Mouse (Mus musculus) common myeloid progenitor, adult 5-6 weeks (primary cell): Measurements from ENCODE around the gene Slc13a3. TPM values are rescaled to one million over a fixed set of nuclear protein-coding genes. Genes with fewer than 3 reads are reported as not detected.

Experiments used
- ATAC-seq: replicated peaks from 2 replicates; pipeline ENCODE4 v1.8.0; 2016; ENCODE audit warnings: low read depth, mild to moderate bottlenecking, moderate TSS enrichment, inconsistent platforms; ENCODE audit not compliant: poor library complexity, severe bottlenecking
- total RNA-seq: library from RNA; stranded (forward); fragments of 200-1000, 187-1606 nt; gene quantifications from 2 replicates; pipeline ENCODE4 v1.2.3, GENCODE M21; 2017

Gene Slc13a3
- total RNA-seq, 1 experiment from 2014 or later = not detected

DNA sequence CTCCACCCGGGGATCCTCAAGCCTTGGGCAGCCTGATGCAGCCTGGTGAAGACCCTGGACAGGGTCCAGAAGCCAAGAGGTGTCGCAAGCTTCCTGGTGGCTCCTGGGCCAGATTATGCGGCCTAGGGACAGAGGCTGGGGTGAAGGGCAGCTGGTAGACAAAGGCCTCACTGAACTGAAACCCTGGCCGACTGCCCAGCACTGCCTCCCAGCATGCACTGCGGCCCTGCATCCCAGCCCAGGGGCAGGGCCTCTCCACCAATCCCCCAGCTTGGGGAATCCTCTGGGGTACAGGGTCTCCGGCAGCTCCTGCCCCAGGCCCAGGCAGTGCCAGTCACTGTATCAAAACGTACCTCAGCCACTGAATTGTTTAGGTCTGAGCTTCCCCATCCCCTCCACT lies 55.7 kb downstream of the Slc13a3 start:
- peak; percentile 57 for ATAC-seq

GRCm38 (mm10) chr2:165415795-165416194 lies 57.2 kb downstream of the Slc13a3 start:
- no peak for ATAC-seq

DNA sequence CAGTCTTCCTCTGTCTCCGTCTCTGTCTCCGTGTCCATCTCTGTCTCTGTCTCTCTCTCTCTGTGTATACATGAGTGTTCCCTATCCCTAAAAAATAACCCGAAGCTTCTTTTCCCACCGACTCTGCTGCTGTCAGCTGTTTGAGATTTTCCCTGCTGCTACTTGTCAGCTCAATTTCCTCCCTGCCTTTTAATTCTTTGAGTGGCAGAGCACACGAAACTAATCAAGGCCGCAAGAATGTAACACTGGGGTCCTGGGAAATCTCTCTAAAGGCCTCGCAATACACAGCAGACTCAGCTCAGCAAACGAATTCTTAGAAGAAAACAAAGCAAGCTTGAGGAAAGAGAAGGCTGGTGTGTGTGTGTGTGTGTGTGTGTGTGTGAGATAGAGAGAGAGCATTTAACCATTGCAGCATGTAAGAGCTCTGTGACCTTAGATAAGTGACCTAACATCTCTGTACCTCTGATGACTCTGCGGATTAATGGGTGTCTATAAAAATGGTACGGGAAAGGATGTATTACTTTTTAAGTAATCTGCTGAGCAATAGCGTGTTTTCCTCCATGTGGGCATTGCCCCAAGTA lies 57.8 kb downstream of the Slc13a3 start:
- no peak for ATAC-seq

- ATAC-seq = no peak
These were observed 58.7 kb downstream of the Slc13a3 start for GRCm38 (mm10) chr2:165414321-165414720.

- ATAC-seq = no peak
These were observed 59.1 kb downstream of the Slc13a3 start for GRCm38 (mm10) chr2:165413884-165414283.

GRCm38 (mm10) chr2:165407700-165408301 lies 65.2 kb downstream of the Slc13a3 start:
- peak; percentile 63 for ATAC-seq

DNA sequence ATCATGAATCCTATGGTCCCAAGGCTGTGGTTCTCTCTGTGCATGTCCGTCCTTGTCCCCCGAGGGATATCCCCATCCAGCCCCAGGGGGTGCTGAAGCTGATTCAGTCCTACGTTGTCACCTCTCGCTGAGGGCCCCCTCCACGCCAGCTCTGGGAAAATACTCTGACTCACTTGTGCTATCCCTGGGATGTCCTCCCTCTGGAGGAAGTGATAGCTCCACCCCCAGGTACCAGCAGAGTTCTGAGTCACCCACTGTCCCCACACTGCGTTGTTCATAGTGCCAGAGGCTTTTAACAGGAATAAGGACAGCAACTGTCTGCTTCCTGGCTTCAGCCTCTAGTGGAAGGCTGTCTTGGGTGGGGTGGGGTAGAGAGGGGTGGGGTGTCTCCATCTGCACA lies 67.7 kb downstream of the Slc13a3 start:
- ATAC-seq = peak; percentile 31

DNA sequence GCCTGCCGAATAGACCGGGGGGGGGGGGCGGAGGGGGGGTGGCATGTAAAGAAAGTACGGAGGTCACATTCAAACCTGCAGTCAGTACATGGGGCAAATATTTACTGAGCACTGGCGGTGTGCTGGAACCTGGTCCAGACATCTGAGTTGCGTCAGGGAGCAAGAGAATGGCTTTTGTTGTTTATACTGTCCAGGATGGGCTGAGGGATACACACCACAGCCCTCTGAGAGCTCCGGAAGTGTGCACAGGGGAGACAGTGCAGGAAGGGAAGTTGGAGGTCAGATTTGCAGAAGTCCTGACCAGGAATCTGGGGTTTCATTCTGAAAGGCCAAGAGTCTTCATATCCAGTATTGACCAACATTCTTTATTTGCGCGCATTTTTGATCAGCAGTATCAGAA lies 68.1 kb downstream of the Slc13a3 start:
- peak; percentile 71 for ATAC-seq

GRCm38 (mm10) chr2:165398164-165398785 lies 74.8 kb downstream of the Slc13a3 start:
- no peak for ATAC-seq

DNA sequence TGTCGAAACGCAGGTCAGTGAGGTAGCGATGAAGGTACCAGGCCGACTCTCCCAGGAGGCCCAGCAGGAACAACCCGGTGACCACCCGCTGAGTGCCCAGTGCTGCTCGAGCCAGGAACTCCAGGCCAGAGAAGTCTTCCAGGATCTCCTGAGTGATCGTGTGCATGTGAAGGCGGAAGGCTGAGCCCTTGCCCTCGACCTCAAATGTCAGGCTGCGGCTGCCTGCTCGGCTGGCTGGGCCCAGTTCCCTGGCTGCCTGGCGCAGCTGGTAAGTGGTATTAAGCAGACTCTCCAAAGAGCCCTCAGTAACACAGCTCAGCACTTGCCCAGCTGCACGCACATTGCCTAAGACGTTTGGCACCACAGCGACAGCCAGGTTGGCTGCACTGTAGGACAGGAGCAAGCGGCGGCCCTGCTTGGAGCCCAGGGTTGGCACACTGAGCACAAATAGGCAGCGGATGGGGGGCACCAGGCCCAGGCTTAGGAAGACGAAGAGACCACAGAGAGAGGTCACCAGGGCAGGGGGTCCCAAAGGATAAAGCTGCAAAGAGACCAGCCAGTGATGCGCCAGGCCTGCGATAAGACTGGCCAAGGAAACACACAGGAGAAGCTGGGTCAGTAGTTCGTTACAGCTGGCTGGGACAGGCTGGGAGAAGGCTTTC lies 75.4 kb downstream of the Slc13a3 start:
- no peak for ATAC-seq

GRCm38 (mm10) chr2:165396831-165397501 lies 76.1 kb downstream of the Slc13a3 start:
- no peak for ATAC-seq

- no peak for ATAC-seq
These were observed 80.9 kb downstream of the Slc13a3 start for GRCm38 (mm10) chr2:165392156-165392555.

DNA sequence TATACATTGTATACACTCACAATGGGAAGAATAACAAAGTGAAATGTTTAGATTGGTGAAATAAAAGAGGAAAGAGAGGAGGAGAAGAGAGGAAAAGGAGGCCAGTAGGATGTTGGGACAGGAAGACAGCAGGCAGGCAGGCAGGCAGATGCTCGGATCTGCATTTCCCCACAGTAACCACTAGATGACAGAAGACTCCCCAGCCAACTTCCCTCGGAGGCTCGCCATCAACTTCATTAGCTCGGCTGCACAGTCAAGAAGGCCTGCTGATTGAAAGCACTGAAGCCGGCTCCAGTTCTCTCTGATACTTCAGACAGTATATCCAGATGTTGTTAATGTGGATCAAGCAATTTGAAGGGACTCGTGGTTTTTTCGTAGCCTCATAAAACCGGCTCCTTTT lies 81.5 kb downstream of the Slc13a3 start:
- peak; percentile 89 for ATAC-seq

DNA sequence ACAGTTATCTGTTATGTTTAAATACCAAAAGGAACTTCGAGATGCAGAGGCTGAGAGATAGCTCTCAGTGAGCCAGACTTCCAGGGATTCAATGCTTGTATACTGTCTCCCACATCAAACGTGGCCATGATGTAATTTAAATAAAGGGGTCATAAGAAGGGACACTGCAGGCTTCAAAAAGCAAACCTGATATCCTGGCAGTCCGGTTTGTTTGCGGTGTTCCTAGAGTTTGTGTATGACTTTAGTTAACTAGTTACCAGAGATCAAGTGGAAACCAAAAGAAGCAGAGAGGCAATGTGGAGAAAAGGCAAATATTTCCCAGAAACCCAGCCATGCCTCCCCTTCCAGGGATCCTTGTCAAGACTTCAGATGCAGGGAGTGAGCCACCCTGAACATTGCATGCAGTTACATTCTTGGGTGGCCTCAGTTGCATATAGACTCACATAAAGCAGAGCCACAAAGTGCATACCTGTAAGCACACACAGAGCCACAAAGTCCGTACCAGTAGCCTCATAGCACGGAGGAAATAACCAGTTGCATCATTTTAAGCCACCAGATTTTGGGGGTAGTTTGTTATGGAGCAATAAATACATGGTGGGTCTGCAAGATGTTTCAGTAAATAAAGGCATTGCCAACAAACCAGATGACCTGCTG lies 83.6 kb downstream of the Slc13a3 start:
- no peak for ATAC-seq

- ATAC-seq = no peak
These were observed 85.1 kb downstream of the Slc13a3 start, which contains the start of gene Zfp334 for GRCm38 (mm10) chr2:165387844-165388495. Gene Zfp334, minus strand, starts transcription at chr2:165388259.

GRCm38 (mm10) chr2:165387370-165387769 lies 85.7 kb downstream of the Slc13a3 start:
- ATAC-seq = no peak

- no peak for ATAC-seq
These were observed 93.0 kb downstream of the Slc13a3 start for GRCm38 (mm10) chr2:165380050-165380449.

DNA sequence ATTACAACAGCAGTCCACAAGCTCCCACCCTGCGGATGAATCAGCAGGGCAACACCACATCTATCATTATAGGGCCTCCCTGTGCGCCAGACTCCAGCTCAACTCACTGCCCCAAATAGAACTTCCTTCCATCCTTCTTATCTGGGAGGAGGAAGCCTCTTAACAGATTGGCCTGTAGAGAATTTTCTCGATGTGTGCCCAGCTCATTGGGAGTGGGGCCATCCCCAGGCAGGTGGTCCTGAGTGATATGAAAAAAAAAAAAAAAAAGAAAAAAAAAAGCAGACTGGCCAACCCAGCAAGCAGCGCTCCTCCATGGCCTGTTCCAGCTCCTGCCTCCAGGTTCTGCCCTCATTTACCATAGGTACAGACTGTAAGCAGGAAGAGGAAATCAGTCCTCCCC lies 97.0 kb downstream of the Slc13a3 start:
- ATAC-seq = peak; percentile 25; the same call in 1 of the 2 replicates

DNA sequence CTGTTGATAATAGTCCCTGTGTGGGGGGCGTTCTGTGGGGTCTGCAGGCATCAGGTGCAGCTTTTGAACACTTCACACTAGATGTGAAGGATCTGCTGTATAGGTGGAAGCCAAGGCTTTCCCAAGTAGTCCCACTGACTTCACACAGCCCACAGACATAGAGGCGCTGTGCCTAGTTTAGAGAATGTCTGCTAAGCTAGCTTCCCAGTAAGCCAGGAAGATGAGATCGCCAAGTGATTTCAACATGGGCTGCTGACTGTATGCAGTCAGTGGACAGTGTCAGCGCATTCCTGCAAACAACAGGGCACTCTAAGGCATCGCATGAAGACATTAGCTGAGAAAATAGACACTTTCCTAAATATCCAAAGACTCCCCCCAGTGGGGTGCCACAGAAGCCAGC lies 97.6 kb downstream of the Slc13a3 start:
- no peak for ATAC-seq

- ATAC-seq = no peak
These were observed 102.0 kb downstream of the Slc13a3 start for GRCm38 (mm10) chr2:165371066-165371465.
